Mouse (Mus musculus): ENCODE results near the gene Slc15a4. TPM values are rescaled to one million over a fixed set of nuclear protein-coding genes. Genes with fewer than 3 reads are reported as not detected.
A peak's percentile ranks its signal among the peaks of the same experiment; 100 is the strongest.

The Slc15a4 gene
- total and polyA plus RNA-seq, 3 experiments = 10.6 to 13.6 (median 13.1) TPM

GRCm38 (mm10) chr5:127592854-127593253 lies 39.8 kb downstream of the Slc15a4 start:
- 74% methylated on average over 6 of the region's 6 CpGs for WGBS
- Histone ChIP-seq H3K36me3 (ENCODE audit: control insufficient read depth, insufficient read depth, low read length) (no peaks in the 10 kb centered on the region), H3K79me2 (replicated peaks; ENCODE audit: control insufficient read depth, insufficient read depth, low read length) (no peaks in the 10 kb centered on the region), H3K27me3 (ENCODE audit: control insufficient read depth, insufficient read depth, low read length) (no peaks in the 10 kb centered on the region), H3K27ac (no peak overlapping the region), H3K4me1 (ENCODE audit: control insufficient read depth, insufficient read depth, low read length) (no peaks in the 10 kb centered on the region), H3K9ac (ENCODE audit: low read depth, low read length) (no peak overlapping the region), H3K4me3 (no peak overlapping the region)
- TF ChIP-seq POLR2A (IDR thresholded peaks at IDR 0.05; ENCODE audit: insufficient read depth, low read depth, low read length) (no peak), EP300 (IDR thresholded peaks at IDR 0.05; ENCODE audit: insufficient read depth, low read depth, low read length) (no peak), CTCF (IDR thresholded peaks at IDR 0.05) (peak; percentile 64)
- no peak for DNase-seq
- intact Hi-C loops (cut with DNase I) = no loop called here

DNA sequence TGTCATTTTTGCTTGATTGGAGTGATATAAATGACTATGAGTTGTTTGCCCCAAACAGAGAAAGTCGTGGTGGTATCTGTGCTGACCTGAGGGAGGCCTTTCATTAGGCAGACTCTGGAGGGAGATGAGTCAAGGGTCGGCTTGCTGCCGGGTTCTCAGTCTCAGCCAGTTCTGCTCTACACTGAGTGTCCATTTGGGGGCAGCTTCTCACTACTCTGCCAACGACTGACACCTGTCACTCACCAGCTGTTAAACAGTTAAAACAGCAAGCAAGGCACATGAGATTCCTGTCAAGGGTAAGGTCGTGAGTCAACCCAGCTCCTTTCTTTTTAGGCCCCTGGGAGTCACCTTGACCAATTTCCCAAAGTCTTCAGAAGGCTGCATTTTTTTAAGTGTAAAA lies 40.3 kb downstream of the Slc15a4 start:
- Histone ChIP-seq H3K4me1 (ENCODE audit: control insufficient read depth, insufficient read depth, low read length) (no peaks in the 10 kb centered on the region), H3K36me3 (ENCODE audit: control insufficient read depth, insufficient read depth, low read length) (no peaks in the 10 kb centered on the region), H3K79me2 (replicated peaks; ENCODE audit: control insufficient read depth, insufficient read depth, low read length) (no peaks in the 10 kb centered on the region), H3K4me3 (no peak overlapping the region), H3K27me3 (ENCODE audit: control insufficient read depth, insufficient read depth, low read length) (no peaks in the 10 kb centered on the region), H3K27ac (no peak overlapping the region), H3K9ac (ENCODE audit: low read depth, low read length) (no peak overlapping the region)
- WGBS = 64% methylated on average over 5 of the region's 5 CpGs
- TF ChIP-seq EP300 (IDR thresholded peaks at IDR 0.05; ENCODE audit: insufficient read depth, low read depth, low read length) (no peak), CTCF (IDR thresholded peaks at IDR 0.05) (no peak), POLR2A (IDR thresholded peaks at IDR 0.05; ENCODE audit: insufficient read depth, low read depth, low read length) (no peak)
- no peak for DNase-seq
- intact Hi-C loops (cut with DNase I) = no loop called here

- no peaks in the 10 kb centered on the region for H3K36me3 ChIP-seq (ENCODE audit: control insufficient read depth, insufficient read depth, low read length)
- H3K4me3 ChIP-seq = no peak overlapping the region
- 61% methylated on average over 6 of the region's 6 CpGs for WGBS
- H3K4me1 ChIP-seq (ENCODE audit: control insufficient read depth, insufficient read depth, low read length) = no peaks in the 10 kb centered on the region
- intact Hi-C loops (cut with DNase I) = no loop called here
- TF ChIP-seq EP300 (IDR thresholded peaks at IDR 0.05; ENCODE audit: insufficient read depth, low read depth, low read length) (no peak), CTCF (IDR thresholded peaks at IDR 0.05) (peak; percentile 40), POLR2A (IDR thresholded peaks at IDR 0.05; ENCODE audit: insufficient read depth, low read depth, low read length) (no peak)
- no peaks in the 10 kb centered on the region for H3K79me2 ChIP-seq (replicated peaks; ENCODE audit: control insufficient read depth, insufficient read depth, low read length)
- DNase-seq = no peak
- H3K27me3 ChIP-seq (ENCODE audit: control insufficient read depth, insufficient read depth, low read length) = no peaks in the 10 kb centered on the region
- H3K9ac ChIP-seq (ENCODE audit: low read depth, low read length) = no peak overlapping the region
- no peak overlapping the region for H3K27ac ChIP-seq
These were observed 44.8 kb downstream of the Slc15a4 start for GRCm38 (mm10) chr5:127587854-127588253.

DNA sequence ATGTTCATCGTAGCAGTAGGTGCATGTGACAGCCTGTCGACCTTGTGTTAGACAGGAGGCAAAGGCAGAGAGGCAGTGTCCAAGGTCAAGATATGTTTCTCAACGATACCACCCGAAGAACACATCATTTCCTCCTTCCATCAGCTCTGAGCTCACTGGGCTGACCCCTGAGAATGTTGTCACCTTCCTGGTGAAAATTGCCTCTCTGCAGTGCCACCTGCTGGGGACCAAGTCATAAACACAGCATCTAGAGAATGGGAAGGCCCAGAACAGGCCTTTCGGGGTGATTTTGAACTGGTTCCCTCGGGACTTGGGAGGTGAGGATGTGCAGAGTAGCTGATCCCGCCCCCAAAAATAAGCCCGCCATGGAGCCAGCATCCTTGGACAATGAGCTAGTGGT lies 49.0 kb downstream of the Slc15a4 start:
- H3K4me3 ChIP-seq = no peak overlapping the region
- WGBS = 73% methylated on average over 8 of the region's 8 CpGs
- H3K27me3 ChIP-seq (ENCODE audit: control insufficient read depth, insufficient read depth, low read length) = no peaks in the 10 kb centered on the region
- no peak overlapping the region for H3K27ac ChIP-seq
- no peak for DNase-seq
- no peaks in the 10 kb centered on the region for H3K4me1 ChIP-seq (ENCODE audit: control insufficient read depth, insufficient read depth, low read length)
- H3K9ac ChIP-seq (ENCODE audit: low read depth, low read length) = no peak overlapping the region
- TF ChIP-seq EP300 (IDR thresholded peaks at IDR 0.05; ENCODE audit: insufficient read depth, low read depth, low read length) = no peak
- peak; percentile 31 for TF ChIP-seq CTCF (IDR thresholded peaks at IDR 0.05)
- H3K79me2 ChIP-seq (replicated peaks; ENCODE audit: control insufficient read depth, insufficient read depth, low read length) = no peaks in the 10 kb centered on the region
- no peaks in the 10 kb centered on the region for H3K36me3 ChIP-seq (ENCODE audit: control insufficient read depth, insufficient read depth, low read length)
- intact Hi-C loops (cut with DNase I) = no loop called here

DNA sequence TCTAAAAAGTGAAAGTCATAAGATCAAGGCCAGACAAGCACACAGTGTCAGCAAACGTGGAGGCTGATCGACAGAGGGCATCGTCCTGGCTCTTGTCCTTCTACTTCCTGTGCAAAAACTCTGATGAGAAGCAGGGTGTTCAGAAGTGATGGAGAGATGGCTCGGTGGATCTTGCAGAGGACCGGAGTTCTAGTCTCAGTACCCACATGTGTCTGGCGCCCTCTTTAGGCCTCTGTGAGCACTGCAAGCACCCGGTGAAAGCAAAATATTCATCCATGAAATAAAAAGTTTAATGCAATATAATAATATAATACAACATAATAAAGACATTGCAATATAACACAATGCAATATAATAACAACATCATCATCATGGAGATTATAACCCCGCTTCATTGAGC lies 55.3 kb downstream of the Slc15a4 start:
- WGBS = 52% methylated on average over 8 of the region's 8 CpGs
- H3K79me2 ChIP-seq (replicated peaks; ENCODE audit: control insufficient read depth, insufficient read depth, low read length) = no peaks in the 10 kb centered on the region
- no peak for DNase-seq
- H3K4me1 ChIP-seq (ENCODE audit: control insufficient read depth, insufficient read depth, low read length) = no peaks in the 10 kb centered on the region
- no peak overlapping the region for H3K9ac ChIP-seq (ENCODE audit: low read depth, low read length)
- TF ChIP-seq CTCF (IDR thresholded peaks at IDR 0.05) (peak; percentile 42), EP300 (IDR thresholded peaks at IDR 0.05; ENCODE audit: insufficient read depth, low read depth, low read length) (no peak)
- H3K4me3 ChIP-seq = no peak overlapping the region
- H3K27me3 ChIP-seq (ENCODE audit: control insufficient read depth, insufficient read depth, low read length) = no peaks in the 10 kb centered on the region
- H3K36me3 ChIP-seq (ENCODE audit: control insufficient read depth, insufficient read depth, low read length) = no peaks in the 10 kb centered on the region
- H3K27ac ChIP-seq = no peak overlapping the region
- intact Hi-C loops (cut with DNase I) = no loop called here

DNA sequence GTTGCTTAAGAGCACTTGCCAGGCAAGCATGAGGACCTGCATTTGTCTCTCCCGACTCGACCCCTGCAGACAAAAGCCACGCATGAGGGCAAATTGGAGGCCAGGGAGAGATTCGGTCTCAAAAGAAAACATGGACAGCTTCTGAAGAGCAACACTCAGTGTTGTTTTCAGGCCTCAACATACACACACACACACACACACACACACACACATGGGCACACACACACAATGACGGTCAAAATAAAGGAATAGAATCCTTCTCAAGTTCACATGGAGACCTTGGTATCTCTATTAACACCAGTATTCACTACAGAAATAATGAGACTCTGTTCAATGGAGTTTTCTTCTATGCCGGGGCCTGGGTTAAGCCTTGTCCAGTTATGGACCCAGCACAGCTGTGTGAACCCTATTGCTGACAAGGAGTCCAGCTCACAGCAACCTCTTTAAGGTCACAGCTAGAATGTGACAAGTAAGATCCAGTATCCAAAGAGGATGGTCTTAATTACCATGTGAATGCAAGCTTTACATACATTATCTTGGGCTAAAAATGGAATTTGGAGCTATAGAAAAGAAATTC lies 65.4 kb downstream of the Slc15a4 start:
- no peak for DNase-seq
- no peak overlapping the region for H3K27ac ChIP-seq
- no peak overlapping the region for H3K9ac ChIP-seq (ENCODE audit: low read depth, low read length)
- no peak overlapping the region for H3K4me3 ChIP-seq
- WGBS = 76% methylated on average over 6 of the region's 6 CpGs
- no peaks in the 10 kb centered on the region for H3K36me3 ChIP-seq (ENCODE audit: control insufficient read depth, insufficient read depth, low read length)
- no peaks in the 10 kb centered on the region for H3K27me3 ChIP-seq (ENCODE audit: control insufficient read depth, insufficient read depth, low read length)
- H3K79me2 ChIP-seq (replicated peaks; ENCODE audit: control insufficient read depth, insufficient read depth, low read length) = no peaks in the 10 kb centered on the region
- TF ChIP-seq CTCF (IDR thresholded peaks at IDR 0.05) = no peak
- TF ChIP-seq POLR2A (IDR thresholded peaks at IDR 0.05; ENCODE audit: insufficient read depth, low read depth, low read length) = no peak
- TF ChIP-seq EP300 (IDR thresholded peaks at IDR 0.05; ENCODE audit: insufficient read depth, low read depth, low read length) = no peak
- no peaks in the 10 kb centered on the region for H3K4me1 ChIP-seq (ENCODE audit: control insufficient read depth, insufficient read depth, low read length)
- intact Hi-C loops (cut with DNase I) = no loop called here
